Mouse (Mus musculus) inflammation-experienced regulatory T-cells (primary cell): ENCODE results near the gene 4930402H24Rik. TPM values are rescaled to one million over a fixed set of nuclear protein-coding genes. Genes with fewer than 3 reads are reported as not detected.

Experiments used
- polyA plus RNA-seq, 2 experiments: library from polyadenylated mRNA; unstranded; fragments of 100-300 nt; shearing (Covaris generic); gene quantifications; one replicate each; pipeline ENCODE4 v1.2.1; 2017

Gene 4930402H24Rik
- polyA plus RNA-seq = 10 to 100 TPM; 16.3 to 18.9 TPM

DNA sequence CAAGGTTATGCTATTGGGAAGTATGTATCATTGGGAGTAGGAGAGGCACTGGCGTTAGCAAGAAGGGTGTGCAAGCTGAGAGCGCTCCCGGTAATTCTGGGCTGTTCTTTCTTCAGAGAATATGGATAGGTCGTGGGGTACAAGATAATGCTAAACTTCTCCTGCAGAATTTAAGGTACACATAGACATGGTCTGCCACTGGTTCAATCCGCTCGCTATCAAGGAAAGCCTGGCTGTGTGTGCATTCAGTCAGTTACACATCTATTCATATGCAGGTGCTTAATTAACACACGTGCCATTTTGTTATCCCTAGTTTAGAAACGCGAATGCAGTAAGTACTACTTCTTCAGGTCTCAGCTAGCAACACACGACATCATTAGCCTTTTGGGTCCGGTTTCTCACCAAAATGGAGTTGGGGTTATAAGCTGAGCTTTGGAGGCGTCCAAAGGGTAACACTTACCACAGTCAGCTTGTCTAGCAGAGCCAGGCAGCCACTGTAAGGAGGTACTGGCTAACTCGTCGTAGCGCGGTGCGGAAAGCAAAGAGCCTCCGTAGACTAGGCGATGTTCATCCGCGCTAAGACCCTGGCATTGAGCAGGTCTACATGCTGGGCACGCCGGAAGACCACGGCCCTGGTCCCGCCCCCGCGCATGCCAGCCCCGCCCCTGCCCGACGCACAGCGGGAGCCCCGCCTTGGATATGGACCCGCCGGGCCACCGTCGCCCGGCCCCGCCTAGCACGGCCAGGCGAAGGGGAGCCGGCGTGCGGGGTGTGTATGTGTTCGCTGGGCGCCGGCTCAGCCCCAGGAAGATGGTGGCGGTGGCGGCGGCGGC is at the start of gene 4930402H24Rik, which contains the start of gene Atrn:
4930402H24Rik (minus strand) TSS at position 656 of the 833 bp plus-strand sequence.
Atrn (plus strand) TSS at position 745 of the 833 bp plus-strand sequence.

DNA sequence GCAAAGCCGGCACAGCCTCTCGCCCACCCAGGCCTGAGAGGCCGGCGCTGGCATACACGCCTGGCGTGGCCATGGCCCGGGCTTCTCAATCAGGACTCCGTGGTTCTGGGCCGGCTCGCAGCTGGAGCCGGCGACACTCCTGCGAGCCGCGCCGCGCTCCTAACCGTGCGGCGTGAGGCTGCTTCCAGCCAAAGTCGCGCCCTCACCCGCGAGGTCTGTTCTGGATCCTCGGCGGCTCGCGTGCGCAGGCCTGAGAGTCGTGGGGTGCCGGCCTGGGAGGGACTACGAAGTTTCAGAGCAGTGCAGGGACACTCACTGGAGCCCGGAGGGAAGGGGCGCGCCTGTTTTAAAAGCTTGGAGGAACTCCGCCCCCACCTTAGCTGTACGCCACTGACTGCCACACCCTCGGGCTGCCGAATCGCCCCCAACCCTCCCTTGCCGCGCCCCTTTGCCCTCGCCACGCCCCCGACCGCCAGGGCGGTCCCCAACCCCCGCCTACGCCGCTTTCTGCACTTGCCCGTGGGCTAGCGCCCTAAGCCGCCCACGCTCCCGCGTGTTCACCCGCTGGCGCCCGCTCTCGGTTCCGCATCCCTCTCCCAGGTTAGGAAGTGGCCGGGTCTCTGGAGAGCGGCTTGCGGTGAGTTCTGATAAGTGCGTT is 208.9 kb downstream of the 4930402H24Rik start, which contains the start of gene Slc4a11:
Slc4a11 (minus strand) TSS at position 367 of the 658 bp plus-strand sequence.

DNA sequence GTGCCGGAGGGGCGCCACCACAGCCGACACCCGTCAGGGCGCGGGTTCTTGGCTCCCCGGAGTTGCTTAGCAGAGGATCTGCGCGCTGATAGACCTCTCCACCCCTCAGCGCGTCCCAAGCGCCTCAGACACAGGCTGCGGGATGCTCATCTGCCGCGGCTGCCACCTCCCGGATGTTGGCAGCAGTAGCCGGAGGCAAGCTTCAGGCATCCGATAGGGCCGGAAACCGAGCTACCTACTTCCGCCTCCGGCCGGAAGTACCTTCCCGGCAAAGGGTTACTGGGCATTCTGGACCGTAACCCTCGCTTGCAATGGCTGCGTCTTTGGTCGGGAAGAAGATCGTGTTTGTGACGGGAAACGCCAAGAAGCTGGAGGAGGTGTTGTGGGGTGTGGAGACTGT is 238.6 kb downstream of the 4930402H24Rik start, which contains the start of gene Itpa:
Itpa (plus strand) TSS at position 52 of the 400 bp plus-strand sequence.

DNA sequence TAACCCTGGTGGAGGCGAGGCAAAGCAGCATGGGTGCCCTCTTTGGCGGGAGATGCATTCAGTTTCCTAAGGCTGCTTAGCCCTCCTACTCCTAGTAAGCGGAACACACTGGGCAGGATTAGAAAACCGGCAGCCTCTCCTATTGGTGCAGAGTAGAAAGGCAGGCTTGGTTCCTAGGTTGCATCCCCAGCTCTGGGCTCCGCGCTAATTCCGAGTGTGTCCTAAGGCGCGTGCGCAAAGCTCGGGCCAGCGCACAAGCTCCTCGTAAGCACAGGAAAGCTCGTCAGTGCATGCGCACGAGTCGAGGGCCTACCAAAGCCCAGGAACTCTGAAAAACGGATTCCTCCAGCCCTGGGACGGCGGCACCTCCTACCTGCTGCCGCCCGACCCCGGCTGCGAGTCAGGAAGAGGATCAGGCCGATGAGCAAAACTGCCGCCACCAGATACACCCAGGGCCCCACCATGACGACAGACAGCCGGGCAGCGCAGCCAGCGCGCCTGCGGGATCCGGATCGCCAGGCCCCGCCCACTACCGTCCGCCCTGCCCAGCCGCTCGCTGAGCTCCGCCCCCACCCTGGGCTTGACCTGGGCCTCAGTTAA is 242.0 kb downstream of the 4930402H24Rik start, which contains the start of gene Ddrgk1:
Ddrgk1 (minus strand) TSS at position 558 of the 600 bp plus-strand sequence.

Other genes starting within 250 kb of the 4930402H24Rik start
- gene Ddrgk1, start 241.7 kb downstream of the 4930402H24Rik start, polyA plus RNA-seq = 100 to 1,000 TPM; 141 to 159 TPM
- gene Itpa, start 238.8 kb downstream of the 4930402H24Rik start, polyA plus RNA-seq = 10 to 100 TPM; 40.0 to 41.0 TPM
- under 1 TPM; 0.08 to 0.48 TPM for gene Slc4a11, start 208.9 kb downstream of the 4930402H24Rik start, polyA plus RNA-seq
- gene Atrn, start 89 bp upstream of the 4930402H24Rik start, polyA plus RNA-seq = 10 to 100 TPM; 11.6 to 14.9 TPM
- gene Gfra4, start 136.7 kb upstream of the 4930402H24Rik start, polyA plus RNA-seq = 1 to 10 TPM in 1 of 2 experiments, not detected in 1; 1.5 TPM
- gene Adam33, start 157.4 kb upstream of the 4930402H24Rik start, polyA plus RNA-seq = 1 to 10 TPM in 1 of 2 experiments, under 1 TPM in 1; 0.89 to 2.1 TPM
- 1 to 10 TPM in 1 of 2 experiments, under 1 TPM in 1; 0.18 to 2.0 TPM for gene Siglec1, start 180.4 kb upstream of the 4930402H24Rik start, polyA plus RNA-seq
- gene Hspa12b, start 220.9 kb upstream of the 4930402H24Rik start, polyA plus RNA-seq = under 1 TPM; 0.13 to 0.92 TPM
- gene Gm11037, start 227.1 kb upstream of the 4930402H24Rik start, polyA plus RNA-seq = not detected